Mouse (Mus musculus) neural tube, embryonic 12.5 days (tissue): Measurements from ENCODE around the gene Armt1. TPM values are rescaled to one million over a fixed set of nuclear protein-coding genes. Genes with fewer than 3 reads are reported as not detected.

Source experiments
- ATAC-seq: fragments of 200-750 bp; cut with Nextera tagmentation; 2 replicates; pipeline ENCODE4 v1.8.0; 2017; ENCODE audit warnings: low read depth, mild to moderate bottlenecking, moderate TSS enrichment, moderate library complexity; ENCODE audit not compliant: low FRiP score
- H3K27ac ChIP-seq: fragments of 300-500 bp; sonication (generic); 2 replicates; pipeline ENCODE4 v1.5.1; 2016
- H3K27me3 ChIP-seq: fragments of 300-500 bp; sonication (generic); replicated peaks from 2 replicates; pipeline ENCODE4 v1.6.1; 2016; ENCODE audit warnings: mild to moderate bottlenecking
- H3K36me3 ChIP-seq: fragments of 300-500 bp; sonication (generic); 2 replicates; pipeline ENCODE4 v1.6.1; 2016; ENCODE audit warnings: mild to moderate bottlenecking
- H3K4me1 ChIP-seq: fragments of 300-500 bp; sonication (generic); 2 replicates; pipeline ENCODE4 v1.6.1; 2016
- H3K4me2 ChIP-seq: fragments of 300-500 bp; sonication (generic); replicated peaks from 2 replicates; pipeline ENCODE4 v1.6.1; 2016; ENCODE audit warnings: mild to moderate bottlenecking
- H3K4me3 ChIP-seq: fragments of 300-500 bp; sonication (generic); 2 replicates; pipeline ENCODE4 v1.5.1; 2016
- H3K9ac ChIP-seq: fragments of 300-500 bp; sonication (generic); 2 replicates; pipeline ENCODE4 v1.6.1; 2016; ENCODE audit warnings: mild to moderate bottlenecking
- H3K9me3 ChIP-seq: fragments of 300-500 bp; sonication (generic); 2 replicates; pipeline ENCODE4 v1.6.1; 2016; ENCODE audit warnings: mild to moderate bottlenecking
- WGBS: fragments of 180-500 bp; shearing (Covaris S2); methylation state at CpG from one replicate; pipeline ENCODE4 v1.1.7; 2016; 5-methylcytosine and 5-hydroxymethylcytosine counted together
- polyA plus RNA-seq: library from polyadenylated mRNA; unstranded; fragments of >200 nt; fragmentation: Nextera tagmentation; extraction: Ambion mirVana; gene quantifications from 2 replicates; pipeline ENCODE4 v1.2.1, GENCODE M21; 2016

Gene Armt1
- polyA plus RNA-seq, 1 experiment from 2014 or later = 21.2 TPM

DNA sequence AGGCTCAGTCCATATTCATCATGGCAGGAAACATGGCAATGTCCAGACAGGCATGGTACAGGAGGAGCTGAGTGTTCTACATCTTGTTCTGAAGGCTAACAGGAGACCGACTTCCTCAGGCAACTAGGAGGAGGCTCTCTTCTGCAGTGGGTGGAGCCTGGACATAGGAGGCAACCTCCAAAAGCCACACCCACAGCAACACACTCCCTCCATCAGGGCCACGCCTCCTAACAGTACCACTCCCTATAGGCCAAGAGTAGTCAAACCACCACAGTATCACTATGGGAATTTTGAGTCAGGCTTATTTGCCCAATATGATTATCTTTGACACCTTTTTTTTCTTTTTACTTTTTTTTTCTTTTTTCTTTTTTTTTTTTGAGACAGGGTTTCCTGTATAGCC, 27.9 kb downstream of the Armt1 start:
- Histone ChIP-seq H3K36me3 (peaks cover 9% of the 10 kb centered on the region; the same call in 1 of the 2 replicates), H3K4me2 (no peak overlapping the region), H3K4me1 (no peaks in the 10 kb centered on the region), H3K27me3 (no peaks in the 10 kb centered on the region), H3K4me3 (no peak overlapping the region), H3K27ac (no peak overlapping the region), H3K9ac (no peak overlapping the region), H3K9me3 (no peaks in the 10 kb centered on the region)
- no peak for ATAC-seq
- WGBS = 88% methylated on average over 2 of the region's 2 CpGs

DNA sequence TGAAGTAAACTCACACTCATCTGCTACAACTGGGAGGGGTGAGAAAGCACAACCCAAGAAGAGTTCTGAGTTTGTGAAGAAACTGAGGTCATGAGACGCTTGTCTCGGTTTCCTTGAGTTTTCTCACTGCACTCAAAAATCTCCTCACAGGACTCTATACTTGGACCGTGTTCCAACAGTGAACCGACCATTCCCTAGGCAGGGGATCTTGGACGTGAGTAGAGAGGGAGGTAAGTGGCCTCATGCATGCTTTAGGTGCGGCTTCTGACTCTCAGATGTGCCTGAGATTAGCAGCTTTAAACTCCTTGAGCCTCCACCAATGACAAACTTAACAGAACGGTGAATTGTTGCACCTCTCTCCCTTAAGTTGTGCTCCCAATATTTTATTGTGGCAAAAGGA, 33.5 kb downstream of the Armt1 start:
- Histone ChIP-seq H3K4me3 (no peak overlapping the region), H3K4me1 (no peaks in the 10 kb centered on the region), H3K9me3 (no peaks in the 10 kb centered on the region), H3K4me2 (no peak overlapping the region), H3K27ac (no peak overlapping the region), H3K36me3 (no peaks in the 10 kb centered on the region), H3K9ac (no peak overlapping the region), H3K27me3 (no peaks in the 10 kb centered on the region)
- 85% methylated on average over 7 of the region's 7 CpGs for WGBS
- ATAC-seq = no peak

DNA sequence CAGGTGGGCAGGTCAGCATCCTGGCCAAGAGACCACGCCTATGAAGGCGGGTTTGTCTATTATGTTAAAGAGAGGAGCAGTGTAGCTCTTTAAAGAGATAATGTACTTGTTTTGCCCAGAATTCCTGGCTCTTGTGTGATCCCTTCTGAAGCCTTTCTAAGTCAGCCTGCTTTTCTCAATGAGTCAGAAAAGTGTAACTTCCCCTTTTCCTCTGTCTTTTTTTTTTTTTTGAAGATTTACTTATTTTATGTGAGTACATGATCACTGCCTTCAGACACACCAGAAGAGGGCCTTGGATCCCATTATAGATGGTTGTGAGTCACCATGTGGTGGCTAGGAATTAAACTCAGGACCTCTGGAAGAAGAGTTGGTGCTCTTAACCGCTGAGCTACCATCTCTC, 37.1 kb downstream of the Armt1 start:
- no peaks in the 10 kb centered on the region for H3K9me3 ChIP-seq
- H3K27ac ChIP-seq = no peak overlapping the region
- 85% methylated on average over 3 of the region's 3 CpGs for WGBS
- H3K9ac ChIP-seq = no peak overlapping the region
- ATAC-seq = no peak
- no peak overlapping the region for H3K4me3 ChIP-seq
- no peaks in the 10 kb centered on the region for H3K4me1 ChIP-seq
- no peak overlapping the region for H3K4me2 ChIP-seq
- H3K36me3 ChIP-seq = no peaks in the 10 kb centered on the region
- H3K27me3 ChIP-seq = no peaks in the 10 kb centered on the region

DNA sequence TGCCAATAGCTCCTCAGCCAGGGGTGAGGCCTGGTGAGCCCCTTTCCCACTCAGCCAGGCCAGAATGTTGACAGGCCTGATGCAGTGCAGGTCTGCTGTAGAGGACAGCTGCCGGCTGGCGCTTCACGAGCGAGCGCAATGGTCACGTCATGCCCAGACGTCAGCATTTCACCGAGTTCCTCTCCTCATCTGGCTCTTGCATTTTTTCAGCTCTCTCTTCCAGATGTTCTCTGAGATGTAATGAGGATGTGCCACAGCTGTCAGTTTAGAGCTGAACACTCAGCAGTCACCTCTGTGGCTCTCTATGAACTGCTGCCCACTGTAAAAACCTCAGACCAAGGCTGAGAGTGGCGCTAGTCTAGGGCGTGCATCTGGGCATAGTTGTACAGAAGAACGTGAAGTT, 41.3 kb downstream of the Armt1 start:
- H3K4me1 ChIP-seq = no peaks in the 10 kb centered on the region
- no peak overlapping the region for H3K4me3 ChIP-seq
- no peaks in the 10 kb centered on the region for H3K36me3 ChIP-seq
- no peaks in the 10 kb centered on the region for H3K27me3 ChIP-seq
- H3K9me3 ChIP-seq = no peaks in the 10 kb centered on the region
- no peak for ATAC-seq
- 93% methylated on average over 11 of the region's 11 CpGs for WGBS
- no peak overlapping the region for H3K4me2 ChIP-seq
- no peak overlapping the region for H3K27ac ChIP-seq
- no peak overlapping the region for H3K9ac ChIP-seq

DNA sequence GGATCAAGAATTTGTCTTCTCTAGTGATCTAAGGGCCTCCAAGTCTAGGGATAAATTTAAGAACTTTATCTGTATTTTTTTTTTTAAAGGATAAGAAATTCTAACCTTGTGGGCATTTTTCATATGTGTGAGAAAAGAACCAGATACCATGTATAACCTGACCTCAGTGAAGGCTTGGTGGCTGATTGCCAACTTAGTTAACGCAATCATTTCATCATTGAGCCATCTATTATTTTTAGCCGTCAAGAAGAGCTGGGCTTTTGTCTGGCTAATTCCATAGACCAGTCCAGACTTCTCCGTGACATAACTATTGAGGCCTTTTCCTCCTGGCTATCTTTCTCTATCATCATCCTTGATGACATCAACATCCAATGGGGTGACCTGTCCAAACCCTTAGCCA, 43.2 kb downstream of the Armt1 start:
- H3K4me2 ChIP-seq = no peak overlapping the region
- H3K36me3 ChIP-seq = no peaks in the 10 kb centered on the region
- no peaks in the 10 kb centered on the region for H3K27me3 ChIP-seq
- WGBS = 90% methylated on average over 3 of the region's 3 CpGs
- no peaks in the 10 kb centered on the region for H3K4me1 ChIP-seq
- H3K27ac ChIP-seq = no peak overlapping the region
- H3K9ac ChIP-seq = no peak overlapping the region
- H3K9me3 ChIP-seq = no peaks in the 10 kb centered on the region
- no peak for ATAC-seq
- no peak overlapping the region for H3K4me3 ChIP-seq

DNA sequence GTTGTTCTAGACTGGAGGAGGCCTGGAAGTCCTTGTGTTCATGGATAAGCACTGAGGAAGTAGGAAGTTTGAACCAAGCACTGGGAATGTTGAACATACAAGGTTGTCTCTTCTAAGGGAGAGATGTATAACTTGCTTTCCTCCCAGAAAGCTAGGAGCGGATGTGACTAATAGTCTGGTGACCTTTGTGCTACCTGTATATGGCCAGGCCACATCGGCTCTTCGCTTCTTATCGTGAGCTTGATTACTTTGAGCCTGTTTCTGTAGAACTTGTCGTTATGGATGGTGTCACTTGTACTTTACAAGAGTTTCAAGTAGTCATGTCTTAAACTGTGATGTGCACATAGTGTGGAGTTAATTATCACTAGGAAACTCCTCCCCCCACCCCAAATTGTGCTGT, 44.3 kb downstream of the Armt1 start:
- 89% methylated on average over 5 of the region's 5 CpGs for WGBS
- H3K9ac ChIP-seq = no peak overlapping the region
- no peaks in the 10 kb centered on the region for H3K27me3 ChIP-seq
- H3K4me1 ChIP-seq = no peaks in the 10 kb centered on the region
- no peak overlapping the region for H3K4me3 ChIP-seq
- H3K4me2 ChIP-seq = no peak overlapping the region
- ATAC-seq = no peak
- H3K27ac ChIP-seq = no peak overlapping the region
- no peaks in the 10 kb centered on the region for H3K36me3 ChIP-seq
- no peaks in the 10 kb centered on the region for H3K9me3 ChIP-seq

DNA sequence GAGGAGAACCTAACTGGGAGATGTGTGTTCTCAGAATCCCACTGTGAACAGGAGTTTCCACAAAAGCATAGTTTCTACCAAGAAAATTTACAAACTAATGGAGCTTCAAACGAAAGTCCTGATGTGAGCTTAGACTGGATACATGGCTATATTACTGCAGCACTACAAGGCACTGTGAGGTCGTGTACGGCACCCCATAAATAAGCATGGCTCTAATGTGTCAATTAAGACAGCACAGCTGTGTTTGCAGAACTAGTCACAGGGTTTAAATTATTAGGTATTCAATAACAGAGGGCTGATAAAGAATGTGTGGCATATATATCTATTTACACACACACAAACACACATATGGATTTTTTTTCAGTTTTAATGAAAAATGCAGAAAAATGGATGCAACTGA, 48.7 kb downstream of the Armt1 start:
- WGBS = 68% methylated on average over 3 of the region's 3 CpGs
- no peak overlapping the region for H3K4me2 ChIP-seq

DNA sequence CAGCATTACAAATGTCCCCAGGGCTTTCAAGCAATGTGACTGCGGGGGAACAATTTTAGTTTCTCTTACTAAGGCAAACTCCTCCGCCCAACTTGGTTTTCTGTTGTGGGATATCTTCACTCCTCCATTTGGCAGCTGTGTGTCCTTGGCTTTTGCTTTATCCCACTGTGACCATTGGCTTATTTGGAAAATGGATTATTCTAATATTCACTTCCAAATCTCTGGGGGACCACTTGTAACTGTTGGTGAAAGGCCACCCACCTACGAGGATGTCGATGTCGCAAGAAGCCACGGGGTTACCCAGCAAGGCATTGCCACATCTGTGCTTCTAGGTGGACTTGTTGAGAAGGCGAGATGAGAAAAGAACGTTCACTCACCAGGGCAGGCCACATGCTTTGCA, 49.4 kb downstream of the Armt1 start:
- Histone ChIP-seq H3K36me3 (no peaks in the 10 kb centered on the region), H3K4me2 (no peak overlapping the region), H3K27ac (no peak overlapping the region), H3K9me3 (no peaks in the 10 kb centered on the region), H3K27me3 (no peaks in the 10 kb centered on the region), H3K9ac (no peak overlapping the region), H3K4me3 (no peak overlapping the region), H3K4me1 (no peaks in the 10 kb centered on the region)
- 87% methylated on average over 8 of the region's 8 CpGs for WGBS
- no peak for ATAC-seq

More for the DNA sequence above, 48.7 kb downstream of the Armt1 start:
- Histone ChIP-seq H3K9me3 (no peaks in the 10 kb centered on the region), H3K4me3 (no peak overlapping the region), H3K4me1 (no peaks in the 10 kb centered on the region), H3K36me3 (no peaks in the 10 kb centered on the region), H3K9ac (no peak overlapping the region), H3K27me3 (no peaks in the 10 kb centered on the region), H3K27ac (no peak overlapping the region)
- no peak for ATAC-seq

DNA sequence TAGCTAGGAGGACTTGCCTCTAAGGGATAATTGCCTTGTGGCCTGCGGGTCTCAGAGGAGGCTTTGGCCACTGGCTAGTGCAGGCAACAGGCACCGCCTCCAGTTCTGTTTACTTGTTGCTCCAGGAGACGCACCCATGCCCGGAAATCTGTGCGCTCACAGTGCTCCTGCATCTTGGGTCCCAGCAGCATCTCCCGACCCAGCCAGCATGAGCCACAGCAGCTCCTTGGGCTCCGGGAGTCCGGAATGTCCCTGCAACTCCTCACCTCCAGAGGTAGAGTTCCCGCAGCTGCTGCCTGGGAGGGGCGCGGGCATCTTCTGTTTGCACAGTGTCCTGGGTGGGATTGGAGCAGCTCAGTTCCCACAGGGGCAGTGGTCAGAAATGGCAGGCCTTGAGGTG, 50.1 kb downstream of the Armt1 start, which contains the start of gene Ccdc170:
Gene Ccdc170, plus strand, starts transcription at position 148 of the 400 bp plus-strand sequence.
- ATAC-seq = no peak
- no peaks in the 10 kb centered on the region for H3K27me3 ChIP-seq
- no peaks in the 10 kb centered on the region for H3K36me3 ChIP-seq
- H3K4me2 ChIP-seq = no peak within 1 kb of the TSS
- H3K4me1 ChIP-seq = no peaks in the 10 kb centered on the region
- H3K4me3 ChIP-seq = no peak within 1 kb of the TSS
- no peaks in the 10 kb centered on the region for H3K9me3 ChIP-seq
- no peak within 1 kb of the TSS for H3K9ac ChIP-seq
- WGBS = 42% methylated on average over 11 of the region's 11 CpGs
- H3K27ac ChIP-seq = no peak within 1 kb of the TSS

DNA sequence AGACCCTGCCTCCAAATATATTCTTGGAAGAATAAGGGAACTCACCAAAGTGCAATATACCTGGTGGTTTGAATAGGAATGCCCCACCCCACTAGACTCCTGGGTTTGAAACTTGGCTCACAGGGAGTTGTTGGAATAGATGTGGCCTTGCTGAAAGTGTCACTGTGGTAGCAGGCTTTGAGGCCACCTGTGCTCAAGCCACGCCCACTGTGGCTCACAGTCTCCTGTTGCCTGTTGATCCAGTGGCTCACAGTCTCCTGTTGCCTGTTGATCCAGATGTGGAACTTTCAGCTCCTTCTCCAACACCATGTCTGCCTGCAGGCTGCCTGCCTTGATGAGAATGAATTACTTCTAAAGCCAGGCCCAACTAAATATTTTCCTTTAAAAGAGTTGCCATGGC, 51.6 kb downstream of the Armt1 start:
- Histone ChIP-seq H3K27me3 (no peaks in the 10 kb centered on the region), H3K4me3 (no peak overlapping the region), H3K4me1 (no peaks in the 10 kb centered on the region), H3K9ac (no peak overlapping the region), H3K36me3 (no peaks in the 10 kb centered on the region), H3K9me3 (no peaks in the 10 kb centered on the region), H3K27ac (no peak overlapping the region), H3K4me2 (no peak overlapping the region)
- ATAC-seq = no peak
- WGBS = 82% methylated on average over 1 of the region's 1 CpGs

DNA sequence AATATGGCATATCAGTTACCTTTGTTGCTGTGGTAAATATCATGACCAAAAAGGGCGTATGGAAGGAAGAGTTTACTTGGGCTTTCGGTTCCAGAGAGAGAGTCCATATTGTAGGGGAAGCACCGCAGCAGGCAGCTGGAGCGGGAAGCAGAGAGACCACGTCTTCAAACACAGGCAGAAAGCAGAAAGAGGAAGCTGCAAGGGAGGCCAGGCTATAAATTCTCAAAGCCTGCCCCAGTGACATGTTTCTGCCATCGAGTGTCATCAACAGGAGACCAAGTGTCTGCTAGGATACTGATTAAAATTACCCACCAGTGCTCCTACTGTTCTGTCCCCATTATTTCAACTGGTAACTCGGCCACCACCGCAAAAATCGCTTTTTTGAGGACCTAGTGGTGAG, 52.7 kb downstream of the Armt1 start:
- no peak for ATAC-seq
- no peak overlapping the region for H3K9ac ChIP-seq

DNA sequence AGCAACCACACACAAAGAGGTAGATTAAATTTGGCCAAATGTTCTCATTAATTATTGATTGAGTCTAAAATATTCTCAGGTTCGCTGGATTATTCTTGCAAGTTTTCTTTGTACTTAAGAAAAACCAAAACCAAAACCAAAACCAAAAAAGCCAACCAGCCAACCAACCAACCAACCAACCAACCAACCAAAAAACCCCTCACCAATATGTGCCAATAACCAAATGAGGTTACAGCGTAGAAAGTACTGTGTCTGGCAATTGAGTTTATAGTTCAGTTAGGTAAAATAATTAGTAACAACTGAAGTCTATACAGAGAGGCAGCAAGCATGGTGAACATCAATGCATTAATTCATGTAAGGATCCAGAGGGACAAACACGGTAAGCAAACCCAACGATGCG, 57.6 kb downstream of the Armt1 start:
- Histone ChIP-seq H3K27ac (no peak overlapping the region), H3K9me3 (no peaks in the 10 kb centered on the region), H3K4me2 (no peak overlapping the region), H3K27me3 (no peaks in the 10 kb centered on the region), H3K36me3 (no peaks in the 10 kb centered on the region), H3K4me1 (no peaks in the 10 kb centered on the region), H3K4me3 (no peak overlapping the region), H3K9ac (no peak overlapping the region)
- 79% methylated on average over 5 of the region's 5 CpGs for WGBS
- ATAC-seq = no peak

More for the DNA sequence above, 52.7 kb downstream of the Armt1 start:
- Histone ChIP-seq H3K36me3 (no peaks in the 10 kb centered on the region), H3K9me3 (no peaks in the 10 kb centered on the region), H3K27ac (no peak overlapping the region), H3K4me2 (no peak overlapping the region), H3K4me1 (no peaks in the 10 kb centered on the region), H3K4me3 (no peak overlapping the region), H3K27me3 (no peaks in the 10 kb centered on the region)
- WGBS = 77% methylated on average over 9 of the region's 9 CpGs

DNA sequence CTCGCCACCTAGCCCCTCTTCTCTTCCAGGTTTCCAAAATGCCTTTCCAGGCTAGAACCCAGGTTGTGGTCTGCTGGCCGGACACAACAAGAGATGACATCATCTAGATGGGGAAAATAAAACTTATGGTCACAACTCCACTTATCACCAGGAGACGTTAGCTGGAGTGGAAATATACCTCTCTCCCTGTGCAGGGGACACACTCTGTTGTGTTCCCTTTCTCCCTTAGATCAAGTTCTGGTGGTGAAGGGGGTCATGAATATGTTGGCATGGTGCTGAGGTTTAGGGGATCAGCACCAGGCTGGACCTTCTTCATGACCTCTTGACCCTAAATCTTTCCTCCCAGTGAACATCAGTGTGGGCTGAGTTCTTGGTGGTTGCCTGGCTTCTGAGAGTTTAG, 59.0 kb downstream of the Armt1 start:
- no peaks in the 10 kb centered on the region for H3K27me3 ChIP-seq
- H3K4me2 ChIP-seq = no peak overlapping the region
- H3K9ac ChIP-seq = no peak overlapping the region
- H3K36me3 ChIP-seq = no peaks in the 10 kb centered on the region
- H3K4me1 ChIP-seq = no peaks in the 10 kb centered on the region
- no peaks in the 10 kb centered on the region for H3K9me3 ChIP-seq
- ATAC-seq = no peak
- H3K4me3 ChIP-seq = no peak overlapping the region
- H3K27ac ChIP-seq = no peak overlapping the region
- 53% methylated on average over 3 of the region's 3 CpGs for WGBS
